Mouse (Mus musculus): ENCODE measurements at regions not wholly inside any gene's neighbourhood (a gene's known extent, or its start where the extent isn't known, plus 50 kb on each side); places are given as distances from the start of the nearest gene placed in this dataset.

GRCm38 (mm10) chr1:169408120-169408519, 123.1 kb downstream of the Nuf2 start:
- H3K4me3 ChIP-seq (ENCODE audit: low read depth, low read length) = no peak overlapping the region
- no peak for DNase-seq (ENCODE audit: low spot score)
- H3K9ac ChIP-seq (replicated peaks; ENCODE audit: low read depth) = no peak overlapping the region
- H3K4me2 ChIP-seq (replicated peaks; ENCODE audit: low read depth, low read length) = no peak overlapping the region
- H3K27me3 ChIP-seq (replicated peaks; ENCODE audit: insufficient read depth, low read length) = no peaks in the 10 kb centered on the region
- H3K4me1 ChIP-seq (ENCODE audit: insufficient read depth, low read depth, low read length) = no peaks in the 10 kb centered on the region
- WGBS = 74% methylated on average over 2 of the region's 2 CpGs
- no peak for ATAC-seq
- H3K36me3 ChIP-seq (ENCODE audit: insufficient read depth, low read length) = no peaks in the 10 kb centered on the region
- no peak overlapping the region for H3K27ac ChIP-seq (ENCODE audit: low read length)
- TF ChIP-seq EP300 (IDR thresholded peaks at IDR 0.05) (no peak), CTCF (IDR thresholded peaks at IDR 0.05) (no peak)
- H3K9me3 ChIP-seq (ENCODE audit: low read length) = no peaks in the 10 kb centered on the region

- Histone ChIP-seq H3K4me2 (replicated peaks; ENCODE audit: low read depth, low read length) (no peak overlapping the region), H3K9me3 (ENCODE audit: low read length) (no peaks in the 10 kb centered on the region), H3K9ac (replicated peaks; ENCODE audit: low read depth) (no peak overlapping the region), H3K4me1 (ENCODE audit: insufficient read depth, low read depth, low read length) (no peaks in the 10 kb centered on the region), H3K27ac (ENCODE audit: low read length) (no peak overlapping the region), H3K4me3 (ENCODE audit: low read depth, low read length) (no peak overlapping the region), H3K36me3 (ENCODE audit: insufficient read depth, low read length) (no peaks in the 10 kb centered on the region), H3K27me3 (replicated peaks; ENCODE audit: insufficient read depth, low read length) (no peaks in the 10 kb centered on the region)
- DNase-seq (ENCODE audit: low spot score) (no peak), ATAC-seq (no peak)
- WGBS = 72% methylated on average over 6 of the region's 6 CpGs
- TF ChIP-seq EP300 (IDR thresholded peaks at IDR 0.05) (no peak), CTCF (IDR thresholded peaks at IDR 0.05) (no peak)
Measured at GRCm38 (mm10) chr1:169400841-169401240, 130.4 kb downstream of the Nuf2 start.

GRCm38 (mm10) chr1:169397371-169397770, 133.9 kb downstream of the Nuf2 start:
- Histone ChIP-seq H3K36me3 (ENCODE audit: insufficient read depth, low read length) (no peaks in the 10 kb centered on the region), H3K4me2 (replicated peaks; ENCODE audit: low read depth, low read length) (no peak overlapping the region), H3K27me3 (replicated peaks; ENCODE audit: insufficient read depth, low read length) (no peaks in the 10 kb centered on the region), H3K4me1 (ENCODE audit: insufficient read depth, low read depth, low read length) (no peaks in the 10 kb centered on the region), H3K9me3 (ENCODE audit: low read length) (no peaks in the 10 kb centered on the region), H3K9ac (replicated peaks; ENCODE audit: low read depth) (no peak overlapping the region), H3K4me3 (ENCODE audit: low read depth, low read length) (no peak overlapping the region), H3K27ac (ENCODE audit: low read length) (no peak overlapping the region)
- TF ChIP-seq EP300 (IDR thresholded peaks at IDR 0.05) = no peak
- TF ChIP-seq CTCF (IDR thresholded peaks at IDR 0.05) = no peak
- DNase-seq (ENCODE audit: low spot score) (no peak), ATAC-seq (no peak)
- 85% methylated on average over 4 of the region's 4 CpGs for WGBS

GRCm38 (mm10) chr1:169387056-169387455, 144.2 kb downstream of the Nuf2 start:
- Histone ChIP-seq H3K9ac (replicated peaks; ENCODE audit: low read depth) (no peak overlapping the region), H3K27me3 (replicated peaks; ENCODE audit: insufficient read depth, low read length) (no peaks in the 10 kb centered on the region), H3K27ac (ENCODE audit: low read length) (no peak overlapping the region), H3K9me3 (ENCODE audit: low read length) (no peaks in the 10 kb centered on the region), H3K36me3 (ENCODE audit: insufficient read depth, low read length) (no peaks in the 10 kb centered on the region), H3K4me3 (ENCODE audit: low read depth, low read length) (no peak overlapping the region), H3K4me1 (ENCODE audit: insufficient read depth, low read depth, low read length) (no peaks in the 10 kb centered on the region), H3K4me2 (replicated peaks; ENCODE audit: low read depth, low read length) (no peak overlapping the region)
- no peak for ATAC-seq
- WGBS = 23% methylated on average over 1 of the region's 1 CpGs
- TF ChIP-seq CTCF (IDR thresholded peaks at IDR 0.05) (no peak), EP300 (IDR thresholded peaks at IDR 0.05) (no peak)
- DNase-seq (ENCODE audit: low spot score) = no peak

- no peaks in the 10 kb centered on the region for H3K27me3 ChIP-seq (replicated peaks; ENCODE audit: insufficient read depth, low read length)
- no peak overlapping the region for H3K27ac ChIP-seq (ENCODE audit: low read length)
- TF ChIP-seq CTCF (IDR thresholded peaks at IDR 0.05) (no peak), EP300 (IDR thresholded peaks at IDR 0.05) (no peak)
- ATAC-seq = no peak
- no peaks in the 10 kb centered on the region for H3K9me3 ChIP-seq (ENCODE audit: low read length)
- no peak overlapping the region for H3K4me3 ChIP-seq (ENCODE audit: low read depth, low read length)
- WGBS = 58% methylated on average over 10 of the region's 10 CpGs
- DNase-seq (ENCODE audit: low spot score) = no peak
- no peak overlapping the region for H3K4me2 ChIP-seq (replicated peaks; ENCODE audit: low read depth, low read length)
- no peak overlapping the region for H3K9ac ChIP-seq (replicated peaks; ENCODE audit: low read depth)
- no peaks in the 10 kb centered on the region for H3K36me3 ChIP-seq (ENCODE audit: insufficient read depth, low read length)
- H3K4me1 ChIP-seq (ENCODE audit: insufficient read depth, low read depth, low read length) = no peaks in the 10 kb centered on the region
Measured at GRCm38 (mm10) chr1:169385740-169386424, 145.4 kb downstream of the Nuf2 start.

GRCm38 (mm10) chr1:169374686-169375085, 156.6 kb downstream of the Nuf2 start:
- no peaks in the 10 kb centered on the region for H3K9me3 ChIP-seq (ENCODE audit: low read length)
- TF ChIP-seq EP300 (IDR thresholded peaks at IDR 0.05) = no peak
- no peak for TF ChIP-seq CTCF (IDR thresholded peaks at IDR 0.05)
- no peak overlapping the region for H3K27ac ChIP-seq (ENCODE audit: low read length)
- H3K27me3 ChIP-seq (replicated peaks; ENCODE audit: insufficient read depth, low read length) = no peaks in the 10 kb centered on the region
- 68% methylated on average over 1 of the region's 1 CpGs for WGBS
- no peaks in the 10 kb centered on the region for H3K4me1 ChIP-seq (ENCODE audit: insufficient read depth, low read depth, low read length)
- ATAC-seq (no peak), DNase-seq (ENCODE audit: low spot score) (no peak)
- H3K36me3 ChIP-seq (ENCODE audit: insufficient read depth, low read length) = no peaks in the 10 kb centered on the region
- no peak overlapping the region for H3K4me2 ChIP-seq (replicated peaks; ENCODE audit: low read depth, low read length)
- no peak overlapping the region for H3K9ac ChIP-seq (replicated peaks; ENCODE audit: low read depth)
- no peak overlapping the region for H3K4me3 ChIP-seq (ENCODE audit: low read depth, low read length)

- DNase-seq (ENCODE audit: low spot score) (no peak), ATAC-seq (no peak)
- 27% methylated on average over 3 of the region's 3 CpGs for WGBS
- Histone ChIP-seq H3K36me3 (ENCODE audit: insufficient read depth, low read length) (no peaks in the 10 kb centered on the region), H3K4me3 (ENCODE audit: low read depth, low read length) (no peak overlapping the region), H3K4me1 (ENCODE audit: insufficient read depth, low read depth, low read length) (no peaks in the 10 kb centered on the region), H3K27ac (ENCODE audit: low read length) (no peak overlapping the region), H3K9ac (replicated peaks; ENCODE audit: low read depth) (no peak overlapping the region), H3K4me2 (replicated peaks; ENCODE audit: low read depth, low read length) (no peak overlapping the region), H3K27me3 (replicated peaks; ENCODE audit: insufficient read depth, low read length) (no peaks in the 10 kb centered on the region), H3K9me3 (ENCODE audit: low read length) (no peaks in the 10 kb centered on the region)
- TF ChIP-seq CTCF (IDR thresholded peaks at IDR 0.05) = no peak
- no peak for TF ChIP-seq EP300 (IDR thresholded peaks at IDR 0.05)
Measured at GRCm38 (mm10) chr1:169368758-169369157, 162.5 kb downstream of the Nuf2 start.
